Mouse (Mus musculus) lung, embryonic 15.5 days (tissue): Measurements from ENCODE around the gene Ythdf1. TPM values are rescaled to one million over a fixed set of nuclear protein-coding genes. Genes with fewer than 3 reads are reported as not detected.

Experiments used
- microRNA-seq: library from miRNA; unstranded; fragments of <30 nt; microRNA quantifications from one replicate; pipeline ENCODE4, GENCODE M21; 2016
- polyA plus RNA-seq: library from polyadenylated mRNA; unstranded; fragments of >200 nt; fragmentation: Nextera tagmentation; extraction: Ambion mirVana; gene quantifications from 2 replicates; pipeline ENCODE4 v1.2.1, GENCODE M21; 2015

Gene Ythdf1
- polyA plus RNA-seq, 1 experiment from 2014 or later = 58.1 TPM

Small RNA genes within 50 kb of the gene (microRNA-seq; reads per million reads assigned to microRNA genes)
- not detected for gene Mir124a-3

Other genes with a start within 250 kb of the Ythdf1 start
- 29.3 and 31.7 TPM in 2 replicates for gene Dido1, start 210.9 kb downstream of the Ythdf1 start, polyA plus RNA-seq
- gene Gid8, start 210.8 kb downstream of the Ythdf1 start, polyA plus RNA-seq = 55.0 and 56.0 TPM in 2 replicates
- 0.72 and 1.9 TPM in 2 replicates for gene Slc17a9, start 195.7 kb downstream of the Ythdf1 start, polyA plus RNA-seq
- not detected in 2 replicates for gene Bhlhe23, start 144.0 kb downstream of the Ythdf1 start, polyA plus RNA-seq
- gene Birc7, start 8.1 kb upstream of the Ythdf1 start, polyA plus RNA-seq = 0.12 TPM in 1 of 2 replicates, not detected in the other
- gene Nkain4, start 33.8 kb upstream of the Ythdf1 start, polyA plus RNA-seq = 109 and 125 TPM in 2 replicates
- gene Arfgap1, start 46.3 kb upstream of the Ythdf1 start, polyA plus RNA-seq = 97.0 and 107 TPM in 2 replicates
- 0.38 and 0.61 TPM in 2 replicates for gene Col20a1, start 65.6 kb upstream of the Ythdf1 start, polyA plus RNA-seq
- 0.41 and 0.65 TPM in 2 replicates for gene Chrna4, start 122.6 kb upstream of the Ythdf1 start, polyA plus RNA-seq
- 0.14 and 0.29 TPM in 2 replicates for gene Kcnq2, start 214.4 kb upstream of the Ythdf1 start, polyA plus RNA-seq
- 0.31 and 0.54 TPM in 2 replicates for gene Eef1a2, start 236.1 kb upstream of the Ythdf1 start, polyA plus RNA-seq